Mouse (Mus musculus) left cerebral cortex, adult 2 months (tissue): ENCODE results near the gene Gm45234. TPM values are rescaled to one million over a fixed set of nuclear protein-coding genes. Genes with fewer than 3 reads are reported as not detected.

Source experiments
- DNase-seq, 2 experiments: peaks; one replicate each; pipeline ENCODE4 v3.0.0; 2021 to 2022; ENCODE audit warnings: low spot score in 2 of 2, mixed read lengths in 1 of 2; ENCODE audit errors: extremely low spot score in 1 of 2
- H3K27ac ChIP-seq: fragments of 200-600 bp; 2 replicates; pipeline ENCODE4 v1.8.1; 2022
- H3K4me3 ChIP-seq: fragments of 200-600 bp; 2 replicates; pipeline ENCODE4 v1.8.1; 2022
- CTCF ChIP-seq: fragments of 200-600 bp; IDR thresholded peaks from 2 replicates; pipeline ENCODE4 v1.8.1; 2022; ENCODE audit warnings: antibody characterized with exemption, mild to moderate bottlenecking, moderate library complexity
- intact Hi-C: fragments of 180-260 bp; cut with DNase I; formaldehyde crosslinking; loops from one replicate; pipeline ENCODE4 v1.15.1; 2025
- total RNA-seq, 2 experiments: library from RNA; stranded (reverse); gene quantifications; 2 replicates each; pipeline ENCODE4 v1.2.3; 2021

Gm45234 gene
- total RNA-seq, 2 experiments from 2014 or later = not detected

- DNase-seq = no peak
- Histone ChIP-seq H3K27ac (no peak overlapping the region), H3K4me3 (no peak overlapping the region)
- intact Hi-C loops = no loop called here
- no peak for TF ChIP-seq CTCF
Measured at GRCm38 (mm10) chr6:124732476-124733370, 23.1 kb downstream of the Gm45234 start.

GRCm38 (mm10) chr6:124731038-124731437, 24.8 kb downstream of the Gm45234 start:
- no peak overlapping the region for H3K27ac ChIP-seq
- TF ChIP-seq CTCF = no peak
- intact Hi-C loops = no loop called here
- DNase-seq = no peak
- H3K4me3 ChIP-seq = no peak overlapping the region

DNA sequence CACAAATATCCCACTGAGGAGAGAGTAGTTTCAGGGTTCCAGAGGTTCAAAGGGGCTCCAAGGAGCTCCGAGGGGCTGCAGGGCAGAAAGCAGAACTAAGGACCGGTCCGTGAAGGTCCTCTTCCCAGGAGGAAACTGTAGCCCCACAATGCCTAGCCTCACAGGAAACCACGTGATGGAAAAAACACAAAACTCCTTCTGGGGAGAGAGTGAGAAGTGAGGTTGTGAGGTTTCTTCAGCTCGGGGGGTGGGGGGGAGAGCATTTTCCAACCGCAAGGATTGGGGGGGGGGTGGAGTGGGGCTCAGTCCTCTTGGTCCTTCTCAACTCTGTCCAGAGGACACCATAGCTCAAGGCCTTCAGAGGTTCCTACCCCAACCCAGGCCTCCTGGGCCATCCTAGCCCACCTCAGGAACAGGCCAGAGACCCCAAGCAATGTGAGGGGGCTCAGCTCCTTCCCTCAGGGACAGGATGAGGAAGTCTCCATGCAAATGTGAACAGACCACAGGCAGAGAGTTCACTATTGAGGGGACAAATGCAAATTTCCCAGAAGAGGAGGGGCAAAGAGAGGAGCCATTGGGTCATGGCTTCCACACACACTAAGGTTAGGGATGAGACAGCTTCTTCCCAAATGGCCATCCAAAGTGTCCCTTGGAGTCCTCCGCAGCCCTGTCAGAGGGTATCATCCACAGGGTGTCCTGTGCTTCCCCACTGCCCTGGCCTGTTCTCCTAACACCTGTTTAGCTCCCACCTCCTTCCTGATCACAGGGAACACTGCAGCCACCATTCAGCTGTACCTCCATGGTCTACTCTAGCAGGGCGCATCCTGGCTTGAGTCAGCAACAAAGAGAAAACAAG, 25.7 kb downstream of the Gm45234 start:
- DNase-seq = no peak
- no peak overlapping the region for H3K4me3 ChIP-seq
- no peak overlapping the region for H3K27ac ChIP-seq
- TF ChIP-seq CTCF = no peak
- intact Hi-C loops = no loop called here

DNA sequence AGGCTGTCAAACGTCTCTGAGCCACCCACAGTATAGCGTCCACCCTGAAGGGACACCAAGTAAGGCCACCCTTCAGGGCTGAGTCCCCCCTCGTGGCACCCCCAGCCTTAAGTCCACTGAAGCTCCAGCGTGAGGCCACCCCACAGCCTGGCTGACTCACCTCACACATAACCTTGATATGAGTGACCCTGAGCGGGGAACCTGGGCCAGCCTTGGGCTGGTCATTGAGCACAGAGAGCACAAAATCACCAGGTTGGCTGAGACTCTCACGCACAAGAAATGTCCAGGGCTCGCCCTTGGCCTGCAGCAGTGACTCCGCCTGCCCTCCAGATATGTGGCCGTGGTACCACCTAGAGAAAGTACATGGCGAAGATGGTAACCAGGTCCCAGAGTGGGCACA, 27.2 kb downstream of the Gm45234 start:
- no peak for TF ChIP-seq CTCF
- DNase-seq = no peak
- intact Hi-C loops = no loop called here
- H3K27ac ChIP-seq = no peak overlapping the region
- H3K4me3 ChIP-seq = no peak overlapping the region

GRCm38 (mm10) chr6:124724472-124724871, 31.3 kb downstream of the Gm45234 start:
- DNase-seq = no peak
- intact Hi-C loops = no loop called here

GRCm38 (mm10) chr6:124723541-124723940, 32.3 kb downstream of the Gm45234 start:
- DNase-seq = no peak
- no peak overlapping the region for H3K4me3 ChIP-seq
- no peak for TF ChIP-seq CTCF
- H3K27ac ChIP-seq = no peak overlapping the region
- intact Hi-C loops = no loop called here

More at GRCm38 (mm10) chr6:124724472-124724871, 31.3 kb downstream of the Gm45234 start:
- no peak for TF ChIP-seq CTCF
- no peak overlapping the region for H3K4me3 ChIP-seq
- H3K27ac ChIP-seq = no peak overlapping the region

- Histone ChIP-seq H3K27ac (no peak overlapping the region), H3K4me3 (no peak overlapping the region)
- no peak for TF ChIP-seq CTCF
- DNase-seq = no peak
- intact Hi-C loops = no loop called here
Measured at GRCm38 (mm10) chr6:124722876-124723473, 32.8 kb downstream of the Gm45234 start.

GRCm38 (mm10) chr6:124720904-124721303, 34.9 kb downstream of the Gm45234 start:
- H3K4me3 ChIP-seq = no peak overlapping the region
- intact Hi-C loops = no loop called here
- TF ChIP-seq CTCF = no peak

GRCm38 (mm10) chr6:124719354-124719978, 36.4 kb downstream of the Gm45234 start:
- TF ChIP-seq CTCF = no peak
- intact Hi-C loops = no loop called here
- Histone ChIP-seq H3K27ac (no peak overlapping the region), H3K4me3 (no peak overlapping the region)
- DNase-seq = no peak

More at GRCm38 (mm10) chr6:124720904-124721303, 34.9 kb downstream of the Gm45234 start:
- H3K27ac ChIP-seq = no peak overlapping the region
- no peak for DNase-seq

GRCm38 (mm10) chr6:124718703-124719102, 37.1 kb downstream of the Gm45234 start:
- Histone ChIP-seq H3K27ac (no peak overlapping the region), H3K4me3 (no peak overlapping the region)
- intact Hi-C loops = no loop called here
- no peak for DNase-seq
- TF ChIP-seq CTCF = no peak

DNA sequence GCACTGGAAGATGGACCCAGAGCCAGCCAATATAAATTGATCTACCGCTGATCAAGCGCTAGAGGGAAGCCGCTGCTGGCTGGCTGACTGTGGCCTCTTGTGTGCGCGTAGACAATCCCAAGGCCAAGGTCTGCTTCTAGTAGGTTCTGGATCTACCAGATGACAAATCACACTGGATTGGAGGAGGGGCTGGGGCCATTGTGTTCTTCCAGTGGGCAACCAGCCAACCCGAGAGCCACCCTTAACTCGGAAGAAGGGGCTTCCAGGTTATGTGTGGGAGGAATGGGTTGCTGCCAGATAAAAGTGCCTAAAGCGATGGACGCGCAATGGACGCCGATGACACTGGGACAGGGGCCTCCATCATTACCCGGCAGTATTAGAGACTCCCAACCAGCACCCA, 37.9 kb downstream of the Gm45234 start:
- Histone ChIP-seq H3K27ac (no peak overlapping the region), H3K4me3 (no peak overlapping the region)
- intact Hi-C loops = no loop called here
- no peak for TF ChIP-seq CTCF
- no peak for DNase-seq
